Mouse (Mus musculus) spleen, adult 2 months (tissue): ENCODE data around the gene Hoxb7.

ENCODE experiments used
- CTCF ChIP-seq: fragments of 200-500 bp; IDR thresholded peaks from 2 replicates; pipeline ENCODE4 v1.5.1; 2011; ENCODE audit warnings: mild to moderate bottlenecking, inconsistent platforms; ENCODE audit not compliant: insufficient read depth, insufficient read length, insufficient replicate concordance; ENCODE audit errors: extremely low read depth
- POLR2A ChIP-seq: fragments of 200-500 bp; IDR thresholded peaks from 2 replicates; pipeline ENCODE4 v1.6.1; 2011; ENCODE audit warnings: low read depth, low read length, inconsistent platforms

DNA sequence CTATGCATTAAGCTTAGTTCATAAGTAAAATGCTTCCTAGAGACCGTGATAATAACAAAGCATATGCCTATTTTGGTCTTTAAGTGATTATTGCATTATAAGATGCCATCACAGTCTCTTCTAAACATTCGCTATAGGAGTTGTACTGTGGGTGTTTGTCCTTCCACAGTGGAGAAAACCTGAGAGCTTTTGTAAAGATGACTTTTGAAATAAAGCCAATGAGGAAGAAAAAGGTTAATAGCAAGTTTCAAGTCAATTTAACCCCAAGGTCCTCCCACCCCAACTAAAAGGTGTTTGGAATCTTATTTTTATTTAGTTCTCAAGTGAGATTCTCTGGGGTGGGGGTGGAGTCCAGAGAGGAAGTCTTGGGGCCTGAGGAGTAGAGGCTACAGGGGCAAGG is 26.7 kb downstream of the Hoxb7 start:
- TF ChIP-seq CTCF = no peak
- no peak for TF ChIP-seq POLR2A
